Comparison of ENCODE assay signal across 7 mouse cellular contexts in the genomic region with DNA sequence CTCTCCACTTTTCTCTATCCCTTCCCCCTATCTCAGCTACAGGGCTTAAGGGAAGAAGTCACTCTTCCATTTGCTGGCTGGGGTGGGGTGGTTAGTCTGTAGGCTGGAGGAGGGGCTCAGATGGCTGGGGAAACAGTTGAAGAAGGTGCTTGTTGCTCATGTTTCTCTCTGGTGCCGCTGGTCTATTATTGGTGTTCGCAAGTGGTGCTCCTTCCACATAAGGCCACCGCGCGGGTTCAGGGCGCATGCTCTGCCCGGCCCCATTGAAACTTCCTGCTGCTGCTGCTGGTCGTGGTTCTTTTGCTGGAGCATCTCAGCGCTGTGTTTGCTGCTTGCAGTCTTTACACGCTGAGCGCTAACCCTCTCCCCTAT. TPM values are rescaled to one million over a fixed set of nuclear protein-coding genes. Genes with fewer than 3 reads are reported as not detected.
DNase-seq lines count a peak whose midpoint lies in the region; ATAC-seq lines count a peak whose summit lies in the region.

No protein-coding gene starts in this region.

- peak overlapping the region; percentile 99 for H3K9ac ChIP-seq in intestine, embryonic 14.5 days (ENCODE audit: low read length)

- WGBS in intestine, embryonic 14.5 days: 1% methylated on average over 11 of the region's 11 CpGs

- peak overlapping the region; percentile 98 for H3K4me3 ChIP-seq in intestine, embryonic 14.5 days (ENCODE audit: low read depth, low read length)

- H3K36me3 ChIP-seq in intestine, embryonic 14.5 days (ENCODE audit: control insufficient read depth, insufficient read depth, low read length): no peaks in the 10 kb centered on the region

- peak; percentile 92 for DNase-seq in adrenal gland, adult 2 months
- peak; percentile 90 for DNase-seq in embryo, embryonic 10.5 days (ENCODE audit: low spot score)
- peak; percentile 82 for DNase-seq in gastrocnemius, postnatal 25 days
- DNase-seq in intestine, embryonic 14.5 days (ENCODE audit: low spot score): no peak
- peak; percentile 83 to 85 for DNase-seq in left cerebral cortex, postnatal 14 days (ENCODE audit: low spot score in 2 of 2)
- peak; percentile 85 for DNase-seq in mesoderm, embryonic 11.5 days (ENCODE audit: low read depth, low spot score)
- peak; percentile 79 for DNase-seq in skeletal muscle tissue, adult 2 months (ENCODE audit: low read depth, low spot score)

- peak overlapping the region; percentile 69 for H3K4me2 ChIP-seq in intestine, embryonic 14.5 days (ENCODE audit: low read length)

- ATAC-seq in intestine, embryonic 14.5 days (replicated peaks; ENCODE audit: low FRiP score, low TSS enrichment, low read depth): peak; percentile 54

- intact Hi-C loops in left cerebral cortex, postnatal 14 days (cut with DNase I): loop anchor here (10.0 kb wide), 1 partner anchor 64 kb away; no protein-coding TSS in a partner anchor

- H3K4me1 ChIP-seq in intestine, embryonic 14.5 days (replicated peaks; ENCODE audit: control insufficient read depth, insufficient read depth, low read length): peaks cover 13% of the 10 kb centered on the region

- no peaks in the 10 kb centered on the region for H3K27me3 ChIP-seq in intestine, embryonic 14.5 days (replicated peaks; ENCODE audit: control insufficient read depth, insufficient read depth, low read length)

- H3K27ac ChIP-seq in intestine, embryonic 14.5 days (ENCODE audit: low read depth): peak overlapping the region; percentile 97

- H3K9me3 ChIP-seq in intestine, embryonic 14.5 days (ENCODE audit: control insufficient read depth, low read length): no peaks in the 10 kb centered on the region

RNA-seq across cellular contexts. Expression of a gene that starts 1.1 kb away (rescaled TPM):
- total RNA-seq in adrenal gland, adult 2 months (2021): 10 to 100 TPM; 24.3 to 25.9 TPM
- 0.74 and 1.2 TPM in 2 replicates for polyA plus RNA-seq in adrenal gland, adult 2 months (2012; rRNA removed)
- 10 to 100 TPM; 10.6 to 10.9 TPM for total RNA-seq in gastrocnemius, postnatal 25 days (2021)
- polyA plus RNA-seq in intestine, embryonic 14.5 days (2014; fragmentation: Nextera tagmentation; extraction: Ambion mirVana): 20.3 and 20.9 TPM in 2 replicates
- total RNA-seq in left cerebral cortex, postnatal 14 days (2021): 10 to 100 TPM; 37.3 to 40.4 TPM

RNA-seq across cellular contexts. Expression of a gene that starts 1.5 kb away (rescaled TPM):
- total RNA-seq in adrenal gland, adult 2 months (2021): 10 to 100 TPM; 31.7 to 49.1 TPM
- 8.5 and 11.6 TPM in 2 replicates for polyA plus RNA-seq in adrenal gland, adult 2 months (2012; rRNA removed)
- total RNA-seq in gastrocnemius, postnatal 25 days (2021): 100 to 1,000 TPM in 1 of 2 experiments, 10 to 100 TPM in 1; 97.6 to 118 TPM
- polyA plus RNA-seq in intestine, embryonic 14.5 days (2014; fragmentation: Nextera tagmentation; extraction: Ambion mirVana): 48.8 and 54.0 TPM in 2 replicates
- total RNA-seq in left cerebral cortex, postnatal 14 days (2021): 10 to 100 TPM; 29.6 to 31.5 TPM
